Mouse (Mus musculus): Measurements from ENCODE around the gene A030003K21Rik.

Gene A030003K21Rik

DNA sequence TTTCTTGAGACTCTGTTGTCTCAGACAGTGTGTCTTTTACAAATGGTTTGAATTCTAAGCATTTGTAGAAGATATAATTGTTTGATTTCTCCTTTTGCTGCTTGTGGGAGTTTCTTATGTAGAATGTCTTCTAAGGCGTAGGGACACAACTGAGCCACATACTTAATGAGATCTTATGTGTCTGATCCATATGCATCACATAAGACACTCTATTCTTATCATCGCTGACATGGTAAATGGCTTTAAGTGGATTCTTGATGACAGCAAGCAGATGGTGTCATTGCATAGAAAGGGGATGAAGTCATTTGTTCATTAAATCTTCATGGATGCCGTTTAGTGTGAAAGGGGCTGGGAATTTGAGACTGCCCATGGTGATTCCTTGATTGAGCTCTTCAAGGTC is 37.3 kb downstream of the A030003K21Rik start:
- no peak for DNase-seq

GRCm38 (mm10) chr1:82901201-82901600 is 42.0 kb downstream of the A030003K21Rik start:
- no peak for DNase-seq

DNA sequence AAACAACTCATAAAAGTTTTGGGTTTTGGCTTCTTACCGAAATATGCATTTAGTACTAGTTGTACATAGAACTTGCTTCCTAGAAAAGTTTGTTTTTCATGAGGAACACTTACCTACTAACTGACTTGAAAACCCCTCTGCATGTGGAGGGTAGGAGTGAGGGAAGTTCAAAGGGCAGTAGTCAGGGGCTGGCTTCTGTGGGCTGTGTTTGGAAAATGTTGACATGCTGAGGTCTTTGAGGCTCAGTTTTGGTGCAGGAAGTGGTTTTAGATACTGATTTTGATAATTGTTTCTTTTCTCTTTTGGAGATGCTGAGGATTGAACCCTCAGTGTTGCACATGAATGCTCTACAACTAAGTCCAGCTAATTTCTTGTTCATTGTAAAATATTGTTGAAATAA is 42.6 kb downstream of the A030003K21Rik start:
- DNase-seq, result no peak

GRCm38 (mm10) chr1:82893269-82893668 is 49.9 kb downstream of the A030003K21Rik start:
- DNase-seq, result no peak
